Mouse (Mus musculus) retina, embryonic 14.5 days (tissue): ENCODE results near the gene Olfr872.
"Not testable (repeated sequence)": the region's sequence is repeated elsewhere in the genome, so short reads cannot be mapped to it uniquely, and the experiment has no call there.

ENCODE experiments used
- DNase-seq: peaks from one replicate; pipeline ENCODE4 v3.0.0-alpha.2; 2015; ENCODE audit warnings: low spot score

Gene Olfr872

DNA sequence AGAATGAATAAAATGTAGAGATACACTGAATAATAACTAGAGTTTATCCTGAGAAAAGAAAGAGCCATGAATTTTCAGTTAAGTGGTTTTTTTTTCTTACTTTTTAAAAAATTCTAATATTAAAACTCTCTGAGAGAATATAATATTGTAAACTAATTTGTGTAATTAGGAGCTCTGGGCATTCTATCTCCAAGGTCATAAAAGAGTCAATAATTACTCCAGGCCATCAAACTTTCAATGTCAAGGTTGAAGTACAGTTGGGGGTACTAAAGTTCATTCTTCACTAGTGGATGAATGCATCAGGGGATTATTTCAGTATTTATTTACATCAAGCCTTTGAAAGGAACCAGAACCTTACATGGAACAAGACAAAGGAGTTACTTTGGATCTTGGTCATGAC, at the start of gene Olfr872:
Gene Olfr872 (plus strand): TSS at position 301 of the 400 bp plus-strand sequence.
- no peak for DNase-seq

DNA sequence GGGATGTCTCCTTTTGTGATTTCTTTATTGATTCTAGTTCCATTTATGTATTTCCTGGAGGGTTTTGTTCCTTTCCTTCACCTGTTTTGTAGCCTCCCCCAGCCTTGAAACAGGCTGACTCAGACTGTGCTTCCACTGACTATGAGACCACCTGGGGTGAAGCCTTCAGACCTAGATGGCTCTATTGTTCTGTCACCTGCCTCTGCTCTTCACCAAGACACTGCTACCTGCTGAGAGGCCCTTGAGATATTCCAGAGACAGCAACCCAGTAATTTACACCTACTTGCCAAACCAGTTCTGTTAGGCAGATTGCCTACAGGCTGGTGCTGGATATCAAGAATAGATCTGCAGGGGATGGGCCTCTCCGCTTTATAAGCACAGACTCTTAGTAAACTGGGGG, 34.8 kb upstream of the Olfr872 start:
- DNase-seq, result no peak

DNA sequence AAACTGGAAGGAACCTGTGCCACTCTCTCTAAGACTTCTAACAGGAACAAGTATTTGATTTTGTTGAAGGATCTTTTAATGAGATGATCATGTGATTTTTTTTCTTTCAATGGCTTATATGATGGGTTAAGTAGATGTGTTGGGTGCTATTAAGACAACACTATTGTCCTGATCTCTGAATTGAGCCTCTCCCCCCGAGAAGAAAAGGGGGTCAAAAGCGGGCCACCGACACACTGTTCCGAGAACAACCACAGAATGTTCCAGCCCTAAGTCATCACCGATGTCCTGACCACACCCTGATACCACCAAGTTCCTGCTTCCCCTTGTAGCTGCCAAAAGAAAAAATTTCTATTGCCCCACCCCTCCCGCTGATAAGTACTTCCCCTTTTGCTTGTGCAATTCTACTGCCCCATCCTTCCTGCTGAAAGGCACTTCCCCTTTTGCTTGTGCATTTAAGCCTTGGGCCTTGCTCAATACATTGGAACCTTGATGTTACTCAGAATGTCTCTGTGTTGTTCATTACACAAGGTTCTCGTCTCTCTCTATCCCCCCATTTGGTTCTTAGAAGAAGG, 33.4 kb upstream of the Olfr872 start:
- DNase-seq, result not testable (repeated sequence)

DNA sequence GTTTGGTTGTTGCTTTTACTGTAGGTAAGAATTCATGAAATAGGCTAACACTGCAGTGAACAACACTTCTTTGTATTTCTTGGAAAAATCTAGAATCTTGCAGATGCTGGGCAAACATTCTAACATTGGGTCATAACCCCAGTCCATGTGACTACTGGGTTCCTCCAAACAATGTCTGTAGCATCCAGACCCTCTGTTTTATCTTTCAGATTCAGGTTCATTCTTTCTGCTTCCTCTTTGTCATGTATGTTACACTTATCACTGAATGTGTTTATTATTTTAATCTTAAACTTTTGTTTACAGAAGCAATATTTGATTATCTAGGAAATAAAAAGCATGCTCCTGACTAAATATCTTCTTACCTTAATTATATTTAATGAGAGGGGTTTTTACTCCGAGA, 26.1 kb upstream of the Olfr872 start:
- DNase-seq, result no peak

DNA sequence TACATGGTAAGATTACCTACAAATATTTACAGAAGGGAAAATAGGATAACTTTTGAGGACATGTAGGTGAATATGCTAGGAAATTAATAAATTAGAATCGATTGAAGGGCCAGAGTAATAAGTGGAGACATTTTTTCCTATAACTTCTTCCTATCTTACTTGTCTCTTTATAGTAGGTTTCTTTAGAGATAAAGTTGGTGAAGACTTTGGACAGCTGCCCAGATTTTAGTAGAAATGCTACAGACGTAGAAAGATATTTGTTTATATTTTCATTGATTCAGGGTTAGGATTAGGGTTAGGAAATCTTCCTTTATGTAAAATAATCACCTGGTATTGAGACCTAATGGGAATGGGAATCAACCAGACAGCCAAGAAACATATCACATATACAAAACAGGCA, 25.4 kb upstream of the Olfr872 start:
- no peak for DNase-seq

DNA sequence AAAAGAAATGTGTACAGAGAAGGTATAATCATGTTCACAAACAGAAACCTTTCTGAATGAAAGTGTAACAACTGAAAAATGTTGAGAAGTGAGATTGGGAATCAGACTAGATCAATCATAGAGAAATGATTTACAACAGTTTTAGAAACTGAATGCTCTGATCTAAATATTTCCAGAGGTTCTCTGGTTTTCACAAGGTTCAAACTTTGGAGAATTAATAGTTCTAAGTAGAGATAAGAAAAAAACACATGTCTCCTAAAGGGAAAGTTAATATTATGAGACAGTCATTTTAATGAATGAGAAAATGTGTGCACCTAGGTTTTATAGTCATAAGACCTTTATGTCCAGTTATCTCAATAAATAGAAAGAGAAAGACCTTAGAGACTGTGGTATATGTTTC, 25.0 kb upstream of the Olfr872 start, which contains the start of gene Olfr871:
Gene Olfr871 (plus strand): TSS at position 301 of the 400 bp plus-strand sequence.
- no peak for DNase-seq

DNA sequence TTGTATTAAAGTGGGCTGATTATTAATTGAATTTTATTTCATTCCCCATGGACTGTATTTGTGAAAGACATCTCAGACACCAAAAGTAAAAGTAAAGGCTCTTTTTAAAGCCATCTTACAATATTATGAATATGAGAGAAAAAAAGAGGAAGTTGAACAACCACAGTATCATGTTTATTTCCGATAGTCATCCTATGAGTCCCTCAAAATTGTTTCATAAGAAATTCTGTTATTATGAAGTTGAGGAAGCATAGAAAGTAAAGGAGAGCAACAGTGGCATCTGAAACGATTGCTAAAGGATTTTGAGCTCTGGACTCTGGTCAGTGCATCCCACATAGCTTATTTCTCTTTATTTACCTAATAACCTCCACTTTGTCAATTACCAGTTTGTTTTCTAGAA, 459 bp downstream of the Olfr872 start:
- DNase-seq, result no peak

DNA sequence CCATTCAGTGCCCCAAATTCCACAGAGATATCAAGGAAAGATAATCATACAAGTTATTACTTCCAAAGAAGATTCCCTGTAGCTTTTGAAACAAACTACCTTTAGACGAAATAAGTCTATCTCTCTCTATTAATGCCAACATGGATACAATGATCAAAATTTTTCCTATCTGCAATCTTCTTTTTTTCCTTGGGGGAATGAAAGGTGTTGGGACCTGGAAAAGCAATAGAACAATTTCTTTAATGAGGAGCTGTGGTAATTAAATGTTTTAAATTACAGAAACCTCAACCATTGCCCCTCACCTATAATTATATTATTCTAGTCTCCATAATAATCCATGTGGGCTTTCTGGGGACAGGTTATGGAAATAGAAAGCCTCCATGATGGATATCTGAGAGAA, 45.1 kb downstream of the Olfr872 start, which contains the start of gene Olfr39:
Gene Olfr39 (plus strand): TSS at position 301 of the 400 bp plus-strand sequence.
- no peak for DNase-seq

DNA sequence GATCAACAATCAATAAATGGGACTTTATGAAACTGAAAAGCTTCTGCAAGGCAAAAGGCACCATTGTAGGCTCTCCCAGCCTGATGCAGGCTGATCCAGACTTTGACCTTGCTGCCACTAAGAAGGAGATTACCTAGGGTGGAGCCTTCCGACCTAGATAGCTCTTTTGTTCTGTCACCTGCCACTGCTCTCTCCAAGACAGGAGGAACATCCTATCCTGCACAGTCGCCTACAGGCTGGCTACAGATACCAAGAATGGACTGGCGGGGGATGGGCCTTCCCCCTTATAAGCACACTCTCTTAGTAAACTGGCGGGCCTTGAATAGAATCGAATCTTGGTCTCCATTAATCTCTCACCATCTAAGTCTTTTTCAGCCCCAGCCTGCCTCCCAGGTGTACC, 58.6 kb downstream of the Olfr872 start:
- not testable (repeated sequence) for DNase-seq

DNA sequence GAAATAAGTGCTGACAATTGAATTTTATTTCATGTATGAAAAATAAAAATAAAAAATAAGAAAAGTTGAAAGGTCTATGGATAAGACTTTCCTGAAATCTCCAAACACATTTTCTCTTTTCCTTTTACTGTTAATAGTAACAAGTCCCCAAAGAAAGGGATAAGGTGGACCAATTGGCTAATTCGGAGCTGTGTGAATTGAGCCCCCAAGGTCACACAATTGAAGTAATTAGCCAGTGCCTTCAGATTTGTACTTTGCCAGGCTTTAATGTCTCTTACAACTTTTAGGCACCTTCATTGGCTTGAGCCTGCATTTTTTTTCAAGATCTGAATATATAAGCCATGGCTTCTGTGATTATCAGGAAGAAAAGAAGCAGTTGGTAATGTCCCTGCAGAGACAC, 61.3 kb downstream of the Olfr872 start, which contains the start of gene Olfr873:
Gene Olfr873 (plus strand): TSS at position 301 of the 400 bp plus-strand sequence.
- no peak for DNase-seq
